Comparison of ENCODE assay signal across 27 mouse cellular contexts in the genomic region with DNA sequence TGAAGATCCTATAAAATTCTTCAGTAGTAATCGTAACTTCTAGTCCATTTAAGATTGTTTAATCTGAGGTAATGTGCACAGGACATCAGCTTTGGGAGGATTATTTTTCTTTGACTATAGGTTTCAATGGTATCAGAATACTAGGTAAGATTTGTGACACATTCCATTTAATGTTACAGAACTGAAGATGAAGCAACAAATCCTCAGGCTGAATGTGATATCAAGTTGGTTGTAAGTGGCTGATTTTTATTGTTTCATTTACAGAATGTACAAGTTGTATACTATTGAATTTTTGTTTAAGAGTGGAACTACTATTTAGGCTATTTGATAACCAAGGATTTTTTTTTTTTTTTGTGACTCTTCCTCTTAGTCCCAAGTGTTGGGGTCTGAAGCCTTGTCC. TPM values are rescaled to one million over a fixed set of nuclear protein-coding genes. Genes with fewer than 3 reads are reported as not detected.
DNase-seq lines count a peak whose midpoint lies in the region; ATAC-seq and TF ChIP-seq lines count a peak whose summit lies in the region.
"Had no signal": no experiment of that assay in that cellular context is flagged by ENCODE, and none has a peak within 500 bp of the region (broad histone marks: within the 10 kb centered on the region; RNA-seq: fewer than 3 reads in every experiment).

No protein-coding gene starts in this region.

- H3K27ac ChIP-seq in liver, embryonic 12.5 days = no peak overlapping the region
- no peak overlapping the region for H3K27ac ChIP-seq in liver, postnatal 0 days (ENCODE audit: low read depth)
- no peak overlapping the region for H3K27ac ChIP-seq in embryonic fibroblast, embryonic 13.5 days (ENCODE audit: insufficient read depth, low read length)
- H3K27ac ChIP-seq in forebrain, embryonic 11.5 days (ENCODE audit: low read depth, low read length) = no peak overlapping the region
- H3K27ac ChIP-seq: embryonic facial prominence, embryonic 10.5 days; embryonic facial prominence, embryonic 13.5 days; forebrain, embryonic 10.5 days; gastrocnemius, adult 2 months; hindbrain, embryonic 10.5 days; hindbrain, embryonic 14.5 days; hindbrain, postnatal 0 days had no signal

- peaks cover 56% of the 10 kb centered on the region for H3K4me1 ChIP-seq in liver, embryonic 12.5 days
- peaks cover 15% of the 10 kb centered on the region for H3K4me1 ChIP-seq in liver, postnatal 0 days (ENCODE audit: insufficient read depth)
- H3K4me1 ChIP-seq in E14TG2a.4 (replicated peaks; ENCODE audit: low read depth, low read length) = peaks cover 55% of the 10 kb centered on the region
- no peaks in the 10 kb centered on the region for H3K4me1 ChIP-seq in embryonic fibroblast, embryonic 13.5 days (ENCODE audit: control insufficient read depth, insufficient read depth, low read length)
- H3K4me1 ChIP-seq in forebrain, embryonic 11.5 days (replicated peaks; ENCODE audit: control insufficient read depth, insufficient read depth, low read length) = peaks cover 11% of the 10 kb centered on the region; the same call in 1 of the 2 replicates

- no peaks in the 10 kb centered on the region for H3K27me3 ChIP-seq in liver, embryonic 12.5 days (replicated peaks)
- no peaks in the 10 kb centered on the region for H3K27me3 ChIP-seq in liver, postnatal 0 days (ENCODE audit: insufficient read depth, low read length)
- no peaks in the 10 kb centered on the region for H3K27me3 ChIP-seq in E14TG2a.4 (ENCODE audit: insufficient read depth, low read length)
- H3K27me3 ChIP-seq in forebrain, embryonic 11.5 days (ENCODE audit: control insufficient read depth, insufficient read depth, low read length) = no peaks in the 10 kb centered on the region
- H3K27me3 ChIP-seq: embryonic facial prominence, embryonic 13.5 days had no signal

- TF ChIP-seq POLR2A in embryonic fibroblast, embryonic 13.5 days (IDR thresholded peaks at IDR 0.05; ENCODE audit: low read depth, low read length) = no peak

- ATAC-seq in liver, embryonic 12.5 days = no peak
- ATAC-seq in liver, postnatal 0 days = no peak
- no peak for ATAC-seq in forebrain, embryonic 11.5 days (replicated peaks; ENCODE audit: low FRiP score)
- ATAC-seq: activated CD4-positive, CD25-positive, alpha-beta regulatory T cell, adult 4 months; CD4-positive, CD25-positive, alpha-beta regulatory T cell, adult 4 months; forebrain, embryonic 14.5 days; forebrain, postnatal 0 days; hindbrain, postnatal 0 days; inflammation-experienced regulatory T-cells, adult 6 months had no signal

- H3K9me3 ChIP-seq in liver, embryonic 12.5 days (replicated peaks) = no peaks in the 10 kb centered on the region
- H3K9me3 ChIP-seq in liver, postnatal 0 days (ENCODE audit: low read length) = no peaks in the 10 kb centered on the region
- no peaks in the 10 kb centered on the region for H3K9me3 ChIP-seq in E14TG2a.4 (ENCODE audit: low read length)
- H3K9me3 ChIP-seq in forebrain, embryonic 11.5 days (ENCODE audit: control insufficient read depth, low read length) = no peaks in the 10 kb centered on the region
- H3K9me3 ChIP-seq: embryonic facial prominence, embryonic 10.5 days; embryonic facial prominence, embryonic 13.5 days; forebrain, embryonic 10.5 days; G1E; hindbrain, embryonic 10.5 days had no signal

- 79% methylated on average over 1 of the region's 1 CpGs for WGBS in liver, embryonic 12.5 days (ENCODE audit: insufficient replicate concordance)
- WGBS in liver, postnatal 0 days (ENCODE audit: insufficient replicate concordance) = 89% methylated on average over 1 of the region's 1 CpGs
- 89% methylated on average over 1 of the region's 1 CpGs for WGBS in forebrain, embryonic 11.5 days

- H3K4me2 ChIP-seq in liver, embryonic 12.5 days = 0 out of 2 replicates have a peak overlapping the region, but pooled peaks have one; percentile 88
- no peak overlapping the region for H3K4me2 ChIP-seq in liver, postnatal 0 days (ENCODE audit: low read depth, low read length)
- H3K4me2 ChIP-seq in forebrain, embryonic 11.5 days (ENCODE audit: low read depth, low read length, severe bottlenecking) = no peak overlapping the region
- H3K4me2 ChIP-seq: hindbrain, embryonic 14.5 days had no signal

- H3K4me3 ChIP-seq in liver, embryonic 12.5 days = no peak overlapping the region
- H3K4me3 ChIP-seq in liver, postnatal 0 days (ENCODE audit: low read depth, low read length) = no peak overlapping the region
- peak overlapping the region; percentile 97 for H3K4me3 ChIP-seq in E14TG2a.4 (replicated peaks; ENCODE audit: low read length)
- H3K4me3 ChIP-seq in embryonic fibroblast, embryonic 13.5 days (ENCODE audit: insufficient read depth, low read length) = peak overlapping the region; percentile 31
- no peak overlapping the region for H3K4me3 ChIP-seq in forebrain, embryonic 11.5 days (ENCODE audit: low read depth, low read length)
- H3K4me3 ChIP-seq: embryonic facial prominence, embryonic 10.5 days; embryonic facial prominence, embryonic 13.5 days; gastrocnemius, adult 2 months had no signal

- no peak overlapping the region for H3K9ac ChIP-seq in liver, embryonic 12.5 days
- no peak overlapping the region for H3K9ac ChIP-seq in liver, postnatal 0 days (replicated peaks)
- H3K9ac ChIP-seq in forebrain, embryonic 11.5 days (ENCODE audit: low read length) = no peak overlapping the region
- H3K9ac ChIP-seq: embryonic facial prominence, embryonic 13.5 days; forebrain, postnatal 0 days; hindbrain, embryonic 14.5 days had no signal

- TF ChIP-seq EP300 in liver, postnatal 0 days (IDR thresholded peaks at IDR 0.05; ENCODE audit: low read depth) = no peak

- no peak for DNase-seq in liver, postnatal 0 days
- no peak for DNase-seq in forebrain, embryonic 11.5 days (ENCODE audit: low spot score)
- no peak for DNase-seq in MN1 (ENCODE audit: low spot score)
- DNase-seq: adrenal gland, adult 8-10 months; adrenal gland, postnatal 25 days; cerebellum, adult 11-12 months; cerebellum, adult 8-10 months; cerebellum, postnatal 10 days; cerebellum, postnatal 36 days; embryo, embryonic 11 days; forebrain, postnatal 0 days; gastrocnemius, adult 2 months; gastrocnemius, postnatal 14 days had no signal

- H3K36me3 ChIP-seq in liver, embryonic 12.5 days = peaks cover 83% of the 10 kb centered on the region
- peaks cover 61% of the 10 kb centered on the region for H3K36me3 ChIP-seq in liver, postnatal 0 days (replicated peaks; ENCODE audit: insufficient read depth, low read length)
- H3K36me3 ChIP-seq in E14TG2a.4 (ENCODE audit: insufficient read depth, low read length) = peaks cover 86% of the 10 kb centered on the region
- peaks cover 38% of the 10 kb centered on the region for H3K36me3 ChIP-seq in forebrain, embryonic 11.5 days (ENCODE audit: control insufficient read depth, insufficient read depth, low read length)

- TF ChIP-seq CTCF in liver, postnatal 0 days (IDR thresholded peaks at IDR 0.05; ENCODE audit: low read depth) = no peak
- TF ChIP-seq CTCF in E14TG2a.4 (conservative IDR thresholded peaks at IDR 0.05; ENCODE audit: low read length) = no peak
- TF ChIP-seq CTCF in embryonic fibroblast, embryonic 13.5 days (IDR thresholded peaks at IDR 0.05; ENCODE audit: borderline replicate concordance, insufficient read depth, low read length) = no peak

RNA-seq across cellular contexts. Expression of a gene that starts 3.9 kb away (rescaled TPM):
- 3.8 TPM in 2 replicates for polyA plus RNA-seq in liver, embryonic 12.5 days (2016; fragmentation: Nextera tagmentation; extraction: Ambion mirVana)
- polyA plus RNA-seq in liver, postnatal 0 days (2015; fragmentation: Nextera tagmentation; extraction: Ambion mirVana) = 26.4 and 27.6 TPM in 2 replicates
- 40.8 and 51.0 TPM in 2 replicates for polyA plus RNA-seq in embryonic fibroblast, embryonic 13.5 days (2011; ENCODE audit: insufficient read length, low read depth, missing spikeins)
- 5.2 and 6.3 TPM in 2 replicates for polyA plus RNA-seq in forebrain, embryonic 11.5 days (2014; fragmentation: Nextera tagmentation; extraction: Ambion mirVana)

RNA-seq across cellular contexts. Expression of a gene that starts 4.2 kb away (rescaled TPM):
- polyA plus RNA-seq in liver, embryonic 12.5 days (2016; fragmentation: Nextera tagmentation; extraction: Ambion mirVana) = 63.5 and 64.6 TPM in 2 replicates
- polyA plus RNA-seq in liver, postnatal 0 days (2015; fragmentation: Nextera tagmentation; extraction: Ambion mirVana) = 30.5 and 31.1 TPM in 2 replicates
- 159 and 173 TPM in 2 replicates for polyA plus RNA-seq in embryonic fibroblast, embryonic 13.5 days (2011; ENCODE audit: insufficient read length, low read depth, missing spikeins)
- 68.6 and 78.4 TPM in 2 replicates for polyA plus RNA-seq in forebrain, embryonic 11.5 days (2014; fragmentation: Nextera tagmentation; extraction: Ambion mirVana)

RNA-seq across cellular contexts. Expression of a gene that starts 30.4 kb away (rescaled TPM):
- 28.0 and 29.2 TPM in 2 replicates for polyA plus RNA-seq in liver, embryonic 12.5 days (2016; fragmentation: Nextera tagmentation; extraction: Ambion mirVana)
- polyA plus RNA-seq in liver, postnatal 0 days (2015; fragmentation: Nextera tagmentation; extraction: Ambion mirVana) = 12.3 and 13.6 TPM in 2 replicates
- 45.7 and 49.6 TPM in 2 replicates for polyA plus RNA-seq in embryonic fibroblast, embryonic 13.5 days (2011; ENCODE audit: insufficient read length, low read depth, missing spikeins)
- 47.7 and 51.1 TPM in 2 replicates for polyA plus RNA-seq in forebrain, embryonic 11.5 days (2014; fragmentation: Nextera tagmentation; extraction: Ambion mirVana)

RNA-seq across cellular contexts. Expression of a gene that starts 47.4 kb away (rescaled TPM):
- 13.9 and 14.2 TPM in 2 replicates for polyA plus RNA-seq in liver, embryonic 12.5 days (2016; fragmentation: Nextera tagmentation; extraction: Ambion mirVana)
- 4.5 and 4.8 TPM in 2 replicates for polyA plus RNA-seq in liver, postnatal 0 days (2015; fragmentation: Nextera tagmentation; extraction: Ambion mirVana)
- polyA plus RNA-seq in embryonic fibroblast, embryonic 13.5 days (2011; ENCODE audit: insufficient read length, low read depth, missing spikeins) = 25.6 and 27.7 TPM in 2 replicates
- 28.3 and 28.4 TPM in 2 replicates for polyA plus RNA-seq in forebrain, embryonic 11.5 days (2014; fragmentation: Nextera tagmentation; extraction: Ambion mirVana)

Comparison
In these comparisons a context has a peak if more than half of its experiments do, and no peak if none do; other contexts are left out.
1. H3K4me3 ChIP-seq: peak in E14TG2a.4 (single experiment) and embryonic fibroblast, embryonic 13.5 days (single experiment); none in liver, embryonic 12.5 days (single experiment), liver, postnatal 0 days (single experiment) and forebrain, embryonic 11.5 days (single experiment).